Mouse (Mus musculus): ENCODE results near the gene Psenen.

DNA sequence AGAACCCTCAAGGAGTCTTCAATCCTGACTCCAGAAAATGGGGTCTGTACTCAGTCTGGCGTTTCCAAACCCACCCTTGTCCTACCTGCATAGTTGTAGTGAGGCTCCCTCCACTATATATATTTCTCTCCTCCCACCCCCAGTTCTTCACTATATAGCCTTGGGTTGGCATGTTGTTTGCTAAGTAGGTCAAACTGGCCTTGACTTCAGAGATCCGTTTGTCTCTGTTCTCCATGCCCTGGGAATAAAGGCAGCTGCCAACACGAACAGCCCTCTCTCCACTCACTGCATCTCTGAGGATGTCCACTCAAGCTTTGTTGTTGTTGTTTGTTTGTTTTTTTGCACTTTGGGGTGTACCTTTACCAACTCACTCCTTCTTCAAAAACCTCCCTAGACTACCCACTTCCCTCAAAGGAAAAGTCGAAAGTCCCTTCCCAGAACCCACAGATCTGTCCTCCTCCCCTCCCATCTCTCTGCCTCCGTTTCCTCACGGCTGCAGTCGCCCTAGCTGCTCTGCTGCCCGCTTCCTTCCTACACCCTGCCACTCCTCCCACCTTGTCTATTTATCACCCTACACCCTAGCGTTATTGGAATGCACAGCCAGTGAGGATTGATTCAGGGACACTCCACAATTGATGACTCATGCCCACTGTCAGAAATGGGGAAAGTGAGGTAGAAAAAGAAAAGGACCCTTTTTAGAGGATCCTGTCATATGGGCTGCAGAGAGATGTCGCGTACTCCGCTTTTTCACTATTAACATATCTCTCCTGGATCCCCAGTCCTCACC lies 4.6 kb downstream of the Psenen start:
- no peak for TF ChIP-seq POLR2A (IDR thresholded peaks at IDR 0.05; ENCODE audit: low read depth, low read length)
- no peak for TF ChIP-seq CTCF (conservative IDR thresholded peaks at IDR 0.05; ENCODE audit: insufficient read depth, insufficient read length, low read depth, low read length)

All from kidney, adult 2 months (tissue).